Mouse (Mus musculus): ENCODE results near the gene Ubiad1.

Ubiad1 gene

GRCm38 (mm10) chr4:148404748-148405147 is 39.8 kb downstream of the Ubiad1 start:
- DNase-seq (ENCODE audit: low read depth, low spot score), result no peak

DNA sequence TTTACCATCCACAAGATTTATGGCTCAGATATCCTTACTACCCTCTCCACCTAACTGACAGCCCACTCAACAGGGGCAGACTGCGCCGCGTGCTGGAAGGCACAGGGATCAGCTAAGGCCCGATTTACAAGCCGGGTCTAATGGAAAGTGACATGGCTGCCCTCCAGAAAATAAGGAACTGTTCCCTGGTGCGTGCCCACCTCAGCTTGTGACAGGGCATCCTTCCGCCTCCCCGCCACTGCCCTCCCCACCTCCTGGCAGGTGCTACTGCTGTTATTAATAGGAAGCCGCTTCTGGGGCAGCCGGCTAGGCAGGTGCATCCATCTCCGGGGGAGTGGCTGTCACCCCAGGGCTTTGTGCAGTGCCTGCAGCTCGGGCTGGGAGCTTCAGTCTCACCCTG is 41.2 kb downstream of the Ubiad1 start:
- no peak for DNase-seq (ENCODE audit: low read depth, low spot score)

GRCm38 (mm10) chr4:148399437-148400094 is 45.0 kb downstream of the Ubiad1 start:
- no peak for DNase-seq (ENCODE audit: low read depth, low spot score)

DNA sequence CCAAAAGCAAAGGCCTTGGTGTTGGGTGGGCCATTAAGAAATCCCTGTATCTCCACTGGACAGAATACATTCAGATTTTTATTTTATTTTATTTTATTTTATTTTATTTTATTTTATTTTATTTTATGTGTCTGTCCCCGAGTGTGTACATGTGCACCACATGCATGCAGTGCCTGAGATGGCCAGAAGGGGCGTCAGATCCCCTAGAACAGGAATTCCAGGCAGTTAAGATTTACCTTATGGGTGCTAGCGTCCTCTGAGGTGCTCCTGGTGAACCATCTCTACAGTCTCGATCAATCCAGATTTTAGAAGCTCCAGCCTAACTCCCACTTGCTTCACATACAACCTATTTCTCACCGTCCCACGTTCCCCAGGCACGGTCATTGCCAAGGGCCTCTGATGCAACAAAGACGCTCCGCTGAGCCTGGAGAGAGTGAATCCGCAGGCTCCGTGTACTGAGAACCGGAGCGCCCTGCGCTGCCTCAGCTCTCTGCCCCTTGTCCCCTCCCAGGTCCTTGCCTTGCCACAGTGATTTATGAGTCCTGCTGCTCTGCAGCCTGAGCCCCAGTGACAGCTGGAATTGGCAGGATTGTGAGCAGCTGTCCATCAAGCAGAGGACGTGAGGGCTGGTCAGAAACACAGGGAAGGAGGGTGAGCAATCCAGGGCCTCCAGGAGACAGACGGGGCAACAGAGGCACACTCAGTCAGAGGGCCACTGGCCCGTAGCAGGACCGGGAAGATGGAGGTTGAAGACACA is 46.9 kb downstream of the Ubiad1 start:
- DNase-seq (ENCODE audit: low read depth, low spot score), result no peak

DNA sequence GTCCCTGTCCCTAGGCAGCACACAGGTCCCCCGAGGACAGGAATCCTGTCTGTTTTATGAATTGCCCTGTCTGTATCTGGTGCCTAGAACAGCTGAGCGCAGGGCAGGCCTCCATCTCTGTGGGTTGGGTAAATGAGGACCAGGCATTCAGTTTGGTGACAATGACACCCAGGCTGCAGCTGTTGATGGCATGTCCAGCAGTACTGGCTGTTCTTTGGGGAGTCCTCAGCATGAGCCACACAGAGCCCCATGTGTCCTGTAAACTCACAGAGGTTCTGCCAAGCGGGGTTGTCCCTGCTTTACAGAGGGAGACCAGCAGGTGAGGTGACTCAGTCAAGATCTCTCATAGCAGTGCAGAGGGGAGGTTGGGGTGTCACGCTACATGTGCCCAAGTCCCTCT is 47.5 kb downstream of the Ubiad1 start:
- no peak for DNase-seq (ENCODE audit: low read depth, low spot score)

GRCm38 (mm10) chr4:148395875-148396274 is 48.7 kb downstream of the Ubiad1 start:
- no peak for DNase-seq (ENCODE audit: low read depth, low spot score)

- DNase-seq (ENCODE audit: low read depth, low spot score), result no peak
Measured at GRCm38 (mm10) chr4:148395198-148395597, 49.4 kb downstream of the Ubiad1 start.

- DNase-seq (ENCODE audit: low read depth, low spot score), result no peak
Measured at GRCm38 (mm10) chr4:148391714-148392310, 52.8 kb downstream of the Ubiad1 start.

DNA sequence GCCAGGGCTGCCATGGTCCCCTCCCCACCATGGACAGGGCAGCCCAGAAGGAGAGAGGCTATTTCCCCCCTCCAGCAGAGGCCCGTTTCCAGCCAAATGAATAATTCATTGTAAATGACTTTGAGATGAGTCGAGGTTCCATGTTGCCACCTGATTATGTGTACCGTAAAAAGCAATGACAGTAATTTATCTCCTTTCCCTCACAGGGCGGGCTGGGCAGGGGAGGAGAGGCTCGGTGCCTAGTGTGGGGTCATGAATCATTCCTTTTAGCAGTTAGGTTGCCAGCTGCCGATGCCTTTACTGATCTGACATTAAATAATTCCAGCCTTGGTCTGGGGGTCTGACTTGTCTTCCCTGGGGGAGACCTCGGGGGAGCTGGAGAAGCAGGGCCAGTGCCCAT is 54.9 kb downstream of the Ubiad1 start:
- no peak for DNase-seq (ENCODE audit: low read depth, low spot score)

GRCm38 (mm10) chr4:148389047-148389446 is 55.5 kb downstream of the Ubiad1 start:
- DNase-seq (ENCODE audit: low read depth, low spot score), result no peak

- no peak for DNase-seq (ENCODE audit: low read depth, low spot score)
Measured at GRCm38 (mm10) chr4:148385269-148385668, 59.3 kb downstream of the Ubiad1 start.
